Mouse (Mus musculus): ENCODE measurements around the gene Aox1. TPM values are rescaled to one million over a fixed set of nuclear protein-coding genes. Genes with fewer than 3 reads are reported as not detected.

The Aox1 gene
- polyA plus RNA-seq (2012; rRNA removed; ENCODE audit: low replicate concordance) = 0.08 and 0.35 TPM in 2 replicates

DNA sequence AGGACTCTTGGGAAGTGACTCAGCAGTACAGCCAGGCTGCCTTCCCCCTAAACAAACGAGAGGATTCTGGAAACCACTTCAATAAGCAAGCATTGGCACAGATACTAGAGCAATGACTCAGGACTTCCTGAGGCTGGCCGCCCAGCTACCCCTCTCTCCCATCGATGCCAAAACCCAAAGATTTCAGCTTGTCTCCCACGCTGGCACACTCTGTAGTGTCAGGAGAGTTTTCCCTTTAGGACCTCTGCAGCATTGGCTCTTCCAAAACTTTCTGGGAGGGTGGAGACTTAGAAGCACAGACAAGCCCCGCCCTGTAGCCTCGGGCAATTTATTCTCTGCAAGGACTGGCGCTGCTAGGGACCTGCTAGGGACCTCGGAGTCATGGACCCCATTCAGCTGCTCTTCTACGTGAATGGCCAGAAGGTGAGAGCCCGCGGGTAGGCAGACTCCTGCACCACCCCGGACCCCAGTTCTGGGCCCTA lies at the start of gene Aox1:
Gene Aox1 (plus strand): TSS at position 296 of the 482 bp plus-strand sequence.

DNA sequence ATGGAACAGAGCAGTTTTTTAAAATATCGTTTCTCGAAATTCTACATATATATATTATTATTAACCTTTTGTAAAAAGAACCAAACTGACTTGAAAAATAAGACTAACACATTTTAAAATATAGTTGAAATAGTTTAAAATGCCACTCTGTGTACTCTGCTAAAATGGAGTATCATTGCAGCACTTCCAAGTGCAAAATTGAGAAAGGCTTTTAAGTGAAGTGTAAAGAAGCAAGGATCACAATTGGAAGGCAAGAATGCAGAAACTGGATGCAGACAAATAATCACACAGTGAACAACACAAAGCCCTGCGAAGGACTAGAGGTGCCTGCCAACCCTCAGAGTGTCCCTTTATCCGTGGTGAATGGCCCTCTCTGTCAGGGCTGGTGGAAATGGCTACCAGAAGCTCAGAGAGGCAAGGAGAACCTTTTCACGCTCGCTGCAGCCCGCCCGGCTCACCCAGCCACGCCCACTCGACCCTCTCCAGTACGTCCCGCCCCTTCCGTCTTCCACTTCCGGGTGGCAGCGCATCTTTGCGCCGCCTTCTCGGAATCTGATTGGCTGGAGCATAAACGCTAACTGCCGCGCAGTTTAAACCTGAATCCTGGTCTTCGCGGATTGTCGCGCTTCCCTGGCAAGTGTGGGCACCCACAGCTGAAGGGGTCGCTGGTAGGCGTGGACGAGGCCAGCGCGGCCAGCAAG lies 34.1 kb upstream of the Aox1 start, which contains the start of gene Sgo2a:
Gene Sgo2a (plus strand): TSS at position 540 of the 701 bp plus-strand sequence.

DNA sequence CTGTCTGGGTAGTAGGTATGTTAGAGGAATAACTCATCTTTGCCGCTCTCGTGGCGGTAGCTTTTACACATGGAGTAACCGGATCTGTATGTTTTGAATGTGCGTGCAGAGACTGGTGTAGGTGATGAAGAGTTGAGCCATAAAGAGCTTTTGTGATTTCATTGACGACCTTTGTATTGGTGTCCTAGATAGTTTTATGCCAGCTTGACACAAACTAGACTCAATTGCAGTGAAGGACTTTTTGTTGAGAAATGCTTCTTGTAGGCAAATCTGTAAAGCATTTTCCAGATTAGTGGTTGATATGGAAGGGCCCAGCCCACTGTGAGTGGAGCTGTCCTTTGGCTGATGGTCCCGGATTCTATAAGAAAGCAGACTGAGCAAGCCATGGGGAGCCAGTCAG lies 10.9 kb upstream of the Aox1 start, which contains the start of gene Kctd18:
Gene Kctd18 (minus strand): TSS at position 101 of the 400 bp plus-strand sequence.

DNA sequence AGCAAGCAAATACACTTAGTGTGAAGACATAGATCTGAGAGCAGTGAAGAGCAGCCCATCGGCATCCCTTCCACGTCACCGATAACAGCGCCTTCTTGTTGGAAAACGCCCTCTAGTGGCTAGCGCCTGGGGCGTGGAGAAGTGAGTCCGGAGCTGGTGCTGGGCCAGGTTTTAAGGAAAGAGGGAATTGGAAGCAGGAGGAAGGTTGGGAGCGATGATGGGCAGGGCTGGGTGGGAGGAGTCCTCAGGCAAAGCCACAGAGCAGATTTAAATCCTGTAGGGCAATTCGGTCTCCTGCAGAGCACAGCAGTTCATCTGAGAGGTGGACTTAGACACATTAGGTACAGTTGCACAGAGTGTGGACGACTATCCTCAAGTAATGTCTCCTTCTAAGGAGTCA lies 83.1 kb downstream of the Aox1 start, which contains the start of gene Aox3:
Gene Aox3 (plus strand): TSS at position 251 of the 400 bp plus-strand sequence.

Other genes starting within 250 kb of the Aox1 start
- 0.21 and 0.29 TPM in 2 replicates for gene Sgo2a, start 34.0 kb upstream of the Aox1 start, polyA plus RNA-seq (2012; rRNA removed; ENCODE audit: low replicate concordance)
- gene Kctd18, start 11.0 kb upstream of the Aox1 start, polyA plus RNA-seq (2012; rRNA removed; ENCODE audit: low replicate concordance) = 1.3 TPM in 2 replicates
- gene Aox3, start 83.2 kb downstream of the Aox1 start, polyA plus RNA-seq (2012; rRNA removed; ENCODE audit: low replicate concordance) = not detected in 2 replicates
- not detected in 2 replicates for gene Aox4, start 180.5 kb downstream of the Aox1 start, polyA plus RNA-seq (2012; rRNA removed; ENCODE audit: low replicate concordance)
- not detected in 2 replicates for gene Aox2, start 248.4 kb downstream of the Aox1 start, polyA plus RNA-seq (2012; rRNA removed; ENCODE audit: low replicate concordance)

All from duodenum, adult 2 months (tissue).